Mouse (Mus musculus) NIH3T3 (cell line): ENCODE measurements around the gene Pdlim5.
"Not testable (repeated sequence)": the region's sequence is repeated elsewhere in the genome, so short reads cannot be mapped to it uniquely, and the experiment has no call there.

Experiments
- DNase-seq: peaks from one replicate; pipeline ENCODE4 v3.0.0-alpha.2; 2012; ENCODE audit warnings: low read depth

Gene Pdlim5

GRCm38 (mm10) chr3:142395520-142396193 lies at the start of gene Pdlim5:
Pdlim5 (minus strand) TSS chr3:142395696.
- DNase-seq, result peak; percentile 97

GRCm38 (mm10) chr3:142443710-142444043 lies 48.2 kb upstream of the Pdlim5 start:
- no peak for DNase-seq

GRCm38 (mm10) chr3:142443006-142443709 lies 47.7 kb upstream of the Pdlim5 start:
- peak; percentile 97 for DNase-seq

- DNase-seq, result no peak
These were observed 46.7 kb upstream of the Pdlim5 start for GRCm38 (mm10) chr3:142442161-142442560.

- DNase-seq, result no peak
These were observed 45.6 kb upstream of the Pdlim5 start for GRCm38 (mm10) chr3:142441142-142441541.

- DNase-seq, result peak; percentile 82
These were observed 44.7 kb upstream of the Pdlim5 start for GRCm38 (mm10) chr3:142440191-142440590.

GRCm38 (mm10) chr3:142439591-142440093 lies 44.1 kb upstream of the Pdlim5 start:
- DNase-seq, result peak; percentile 89

- not testable (repeated sequence) for DNase-seq
These were observed 43.1 kb upstream of the Pdlim5 start for GRCm38 (mm10) chr3:142438630-142439029.

- no peak for DNase-seq
These were observed 41.3 kb upstream of the Pdlim5 start for GRCm38 (mm10) chr3:142436824-142437223.

GRCm38 (mm10) chr3:142436212-142436611 lies 40.7 kb upstream of the Pdlim5 start:
- DNase-seq, result no peak

GRCm38 (mm10) chr3:142434786-142435168 lies 39.3 kb upstream of the Pdlim5 start:
- no peak for DNase-seq

GRCm38 (mm10) chr3:142434127-142434785 lies 38.8 kb upstream of the Pdlim5 start:
- peak; percentile 33 for DNase-seq

GRCm38 (mm10) chr3:142431481-142431880 lies 36.0 kb upstream of the Pdlim5 start:
- DNase-seq, result no peak

GRCm38 (mm10) chr3:142430048-142430447 lies 34.6 kb upstream of the Pdlim5 start:
- DNase-seq, result no peak

GRCm38 (mm10) chr3:142426806-142427205 lies 31.3 kb upstream of the Pdlim5 start:
- no peak for DNase-seq

- DNase-seq, result no peak
These were observed 28.6 kb upstream of the Pdlim5 start for GRCm38 (mm10) chr3:142424134-142424533.

GRCm38 (mm10) chr3:142423501-142423917 lies 28.0 kb upstream of the Pdlim5 start:
- no peak for DNase-seq

- no peak for DNase-seq
These were observed 26.7 kb upstream of the Pdlim5 start for GRCm38 (mm10) chr3:142422229-142422628.

- peak; percentile 61 for DNase-seq
These were observed 26.0 kb upstream of the Pdlim5 start for GRCm38 (mm10) chr3:142421470-142421869.

- DNase-seq, result no peak
These were observed 22.5 kb upstream of the Pdlim5 start for GRCm38 (mm10) chr3:142417996-142418395.

- DNase-seq, result peak; percentile 44
These were observed 17.9 kb upstream of the Pdlim5 start for GRCm38 (mm10) chr3:142413345-142413885.

GRCm38 (mm10) chr3:142410930-142411329 lies 15.4 kb upstream of the Pdlim5 start:
- DNase-seq, result no peak
